Mouse (Mus musculus): ENCODE results near the gene Fbxl3. TPM values are rescaled to one million over a fixed set of nuclear protein-coding genes. Genes with fewer than 3 reads are reported as not detected.

Fbxl3 gene
- 175 to 191 TPM (median 183 TPM) in 4 replicates for total RNA-seq (2023)

GRCm38 (mm10) chr14:103099238-103099933, at the start of gene Fbxl3:
TSS of gene Fbxl3 (minus strand) at chr14:103099566.

DNA sequence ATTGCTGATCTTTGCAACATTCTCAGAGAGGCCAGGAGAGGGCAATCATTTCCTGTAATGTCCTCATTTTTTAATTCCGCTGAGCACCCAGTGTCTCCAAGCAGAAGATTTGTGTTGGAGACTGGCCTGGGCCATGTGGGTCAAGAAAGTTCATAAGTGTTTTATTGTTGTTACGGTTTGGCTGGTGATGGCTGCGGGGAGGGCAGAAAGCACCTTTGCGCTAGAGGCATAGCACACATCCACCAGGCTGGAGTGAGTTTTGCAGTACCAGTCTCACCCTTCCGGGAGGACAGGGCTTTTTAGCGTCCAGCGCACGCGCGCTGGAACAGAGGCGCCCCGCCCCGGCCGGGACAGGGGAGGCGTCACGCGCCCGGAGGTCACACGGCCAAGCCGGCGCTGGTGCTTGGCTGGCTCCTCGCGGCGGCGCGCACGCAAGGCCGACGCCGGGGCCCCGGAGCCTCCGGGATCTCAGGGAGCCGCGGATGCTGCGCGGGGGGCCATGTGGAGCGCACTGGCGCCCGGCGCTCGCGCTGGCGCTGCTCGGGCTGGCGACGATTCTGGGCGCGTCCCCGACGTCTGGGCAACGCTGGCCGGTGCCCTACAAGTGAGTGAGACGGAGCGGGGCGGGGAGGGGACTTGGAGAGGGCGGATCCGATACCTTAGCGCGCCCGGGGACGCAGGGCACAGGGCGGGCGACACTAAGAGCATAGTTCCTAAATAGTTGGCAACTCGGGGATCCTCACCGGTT, 29.3 kb downstream of the Fbxl3 start, which contains the start of gene Cln5:
Gene Cln5, plus strand, starts transcription at position 353 of the 748 bp plus-strand sequence.

GRCm38 (mm10) chr14:103046677-103047076, 52.7 kb downstream of the Fbxl3 start, which contains the start of gene Acod1:
TSS of gene Acod1 (plus strand) at chr14:103046977.

Other genes starting within 250 kb of the Fbxl3 start
- 156 to 169 TPM (median 163 TPM) in 4 replicates for gene Kctd12, start 116.9 kb downstream of the Fbxl3 start, total RNA-seq (2023)
- gene Acod1, start 52.6 kb downstream of the Fbxl3 start, total RNA-seq (2023), result not detected in 4 replicates
- 56.5 to 66.1 TPM (median 62.7 TPM) in 4 replicates for gene Cln5, start 29.4 kb downstream of the Fbxl3 start, total RNA-seq (2023)
- 126 to 136 TPM (median 133 TPM) in 4 replicates for gene Mycbp2, start 247.2 kb upstream of the Fbxl3 start, total RNA-seq (2023)